Comparison of ENCODE assay signal across 22 mouse cellular contexts in the genomic region with DNA sequence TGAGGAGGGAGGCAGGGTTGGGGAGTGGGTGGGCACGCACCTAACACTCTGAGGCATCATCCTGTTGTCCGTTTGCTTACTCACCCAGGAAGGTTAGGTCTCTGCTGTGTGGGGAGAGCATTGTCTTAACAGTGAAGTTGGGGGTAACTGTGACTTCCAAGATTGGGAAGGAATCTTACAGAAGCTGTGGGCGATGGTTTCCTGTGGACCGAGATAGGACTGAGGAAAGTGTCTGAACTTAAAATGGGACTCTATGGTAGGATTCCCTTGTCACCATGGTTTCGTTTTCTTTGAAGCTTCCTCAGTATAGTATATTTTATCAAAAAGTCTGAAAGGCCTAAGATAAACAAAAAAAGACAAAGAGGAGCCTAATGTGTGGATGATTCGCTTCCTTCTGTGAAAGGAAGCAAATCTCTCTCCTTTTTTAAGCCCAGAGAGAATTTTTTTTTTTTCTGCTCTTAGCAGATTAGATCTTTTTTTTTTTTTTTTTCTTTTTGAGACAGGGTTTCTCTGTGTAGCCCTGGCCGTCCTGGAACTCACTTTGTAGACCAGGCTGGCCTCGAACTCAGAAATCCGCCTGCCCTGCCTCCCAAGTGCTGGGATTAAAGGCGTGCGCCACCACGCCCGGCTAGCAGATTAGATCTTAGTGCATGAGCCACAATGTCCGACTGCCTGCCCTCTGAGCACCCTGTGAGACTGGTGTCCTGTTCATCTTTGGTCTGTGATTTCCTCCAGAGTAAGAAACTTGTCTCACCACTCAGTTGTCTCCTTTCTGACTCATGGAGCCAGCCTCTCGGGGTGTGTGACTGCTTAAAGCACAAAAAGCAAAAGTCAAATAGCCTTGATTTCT.
DNase-seq lines count a peak whose midpoint lies in the region; ATAC-seq lines count a peak whose summit lies in the region.
"Had no signal": no experiment of that assay in that cellular context is flagged by ENCODE, and none has a peak within 500 bp of the region (broad histone marks: within the 10 kb centered on the region; RNA-seq: fewer than 3 reads in every experiment).

No protein-coding gene starts in this region.

- 91% methylated on average over 15 of the region's 15 CpGs for WGBS in hindbrain, embryonic 13.5 days
- WGBS in hindbrain, embryonic 16.5 days: 90% methylated on average over 15 of the region's 15 CpGs
- WGBS in neural tube, embryonic 15.5 days: 88% methylated on average over 15 of the region's 15 CpGs

- H3K9ac ChIP-seq in hindbrain, embryonic 13.5 days: no peak overlapping the region
- no peak overlapping the region for H3K9ac ChIP-seq in hindbrain, embryonic 16.5 days (ENCODE audit: low read depth, low read length)
- H3K9ac ChIP-seq in neural tube, embryonic 15.5 days (replicated peaks): no peak overlapping the region
- H3K9ac ChIP-seq: embryonic facial prominence, embryonic 13.5 days; heart, embryonic 15.5 days; limb, embryonic 13.5 days; liver, postnatal 0 days; neural tube, embryonic 13.5 days had no signal

- no peaks in the 10 kb centered on the region for H3K27me3 ChIP-seq in hindbrain, embryonic 13.5 days
- H3K27me3 ChIP-seq in hindbrain, embryonic 16.5 days (replicated peaks; ENCODE audit: control insufficient read depth, insufficient read depth, low read length): no peaks in the 10 kb centered on the region
- H3K27me3 ChIP-seq in neural tube, embryonic 15.5 days (replicated peaks): no peaks in the 10 kb centered on the region
- H3K27me3 ChIP-seq: embryonic facial prominence, embryonic 13.5 days; heart, embryonic 15.5 days; limb, embryonic 13.5 days; neural tube, embryonic 13.5 days had no signal

- no peak for ATAC-seq in CD4-positive, CD25-positive, alpha-beta regulatory T cell, adult 4 months
- no peak for ATAC-seq in hindbrain, embryonic 13.5 days (ENCODE audit: low FRiP score)
- ATAC-seq in hindbrain, embryonic 16.5 days: no peak
- ATAC-seq in neural tube, embryonic 15.5 days (ENCODE audit: low FRiP score): no peak
- ATAC-seq: forebrain, embryonic 14.5 days; inflammation-experienced regulatory T-cells, adult 6 months; liver, postnatal 0 days had no signal

- no peak overlapping the region for H3K4me3 ChIP-seq in hindbrain, embryonic 13.5 days
- H3K4me3 ChIP-seq in hindbrain, embryonic 16.5 days (ENCODE audit: low read length): no peak overlapping the region
- H3K4me3 ChIP-seq in neural tube, embryonic 15.5 days (replicated peaks): no peak overlapping the region
- H3K4me3 ChIP-seq: embryonic facial prominence, embryonic 13.5 days; heart, embryonic 15.5 days; hindbrain, embryonic 10.5 days; limb, embryonic 13.5 days; neural tube, embryonic 13.5 days had no signal

- peaks cover 17% of the 10 kb centered on the region for H3K36me3 ChIP-seq in hindbrain, embryonic 13.5 days
- no peaks in the 10 kb centered on the region for H3K36me3 ChIP-seq in hindbrain, embryonic 16.5 days (ENCODE audit: control insufficient read depth, insufficient read depth, low read length)
- no peaks in the 10 kb centered on the region for H3K36me3 ChIP-seq in neural tube, embryonic 15.5 days
- H3K36me3 ChIP-seq: heart, embryonic 15.5 days had no signal

- H3K4me1 ChIP-seq in hindbrain, embryonic 13.5 days (replicated peaks): peaks cover 50% of the 10 kb centered on the region
- H3K4me1 ChIP-seq in hindbrain, embryonic 16.5 days (ENCODE audit: control insufficient read depth, insufficient read depth, low read depth, low read length): peaks cover 18% of the 10 kb centered on the region
- H3K4me1 ChIP-seq in neural tube, embryonic 15.5 days: peaks cover 36% of the 10 kb centered on the region

- no peaks in the 10 kb centered on the region for H3K9me3 ChIP-seq in hindbrain, embryonic 13.5 days
- no peaks in the 10 kb centered on the region for H3K9me3 ChIP-seq in hindbrain, embryonic 16.5 days (ENCODE audit: control insufficient read depth, low read length)
- no peaks in the 10 kb centered on the region for H3K9me3 ChIP-seq in neural tube, embryonic 15.5 days (replicated peaks)
- H3K9me3 ChIP-seq: embryonic facial prominence, embryonic 13.5 days; heart, embryonic 15.5 days; hindbrain, embryonic 10.5 days; limb, embryonic 13.5 days; neural tube, embryonic 13.5 days had no signal

- H3K27ac ChIP-seq in hindbrain, embryonic 13.5 days: 0 out of 2 replicates have a peak overlapping the region, but pooled peaks have one; percentile 5
- H3K27ac ChIP-seq in hindbrain, embryonic 16.5 days (ENCODE audit: low read depth, low read length): no peak overlapping the region
- H3K27ac ChIP-seq in neural tube, embryonic 15.5 days (replicated peaks): peak overlapping the region; percentile 28; the same call in 1 of the 2 replicates
- H3K27ac ChIP-seq: embryonic facial prominence, embryonic 13.5 days; heart, embryonic 15.5 days; hindbrain, embryonic 10.5 days; limb, embryonic 13.5 days had no signal

- peak; percentile 22 for DNase-seq in CD4-positive, CD25-positive, alpha-beta regulatory T cell, adult 2 months (ENCODE audit: low read depth, low spot score)
- DNase-seq in neural tube, embryonic 10.5 days (ENCODE audit: extremely low spot score, low spot score): no peak
- DNase-seq in spleen, postnatal 4 days (ENCODE audit: low spot score in 2 of 2): no peak
- DNase-seq in cerebellum, adult 11-12 months: no peak
- DNase-seq: cerebellum, postnatal 10 days; gastrocnemius, postnatal 25 days; kidney, adult 2 months; kidney, postnatal 14 days; liver, postnatal 0 days; lung, postnatal 10 days; thymus, postnatal 25 days had no signal

- no peak overlapping the region for H3K4me2 ChIP-seq in hindbrain, embryonic 13.5 days
- H3K4me2 ChIP-seq in hindbrain, embryonic 16.5 days (ENCODE audit: low read length): no peak overlapping the region
- H3K4me2 ChIP-seq in neural tube, embryonic 15.5 days: no peak overlapping the region
- H3K4me2 ChIP-seq: embryonic facial prominence, embryonic 13.5 days; heart, embryonic 15.5 days; limb, embryonic 13.5 days; neural tube, embryonic 13.5 days had no signal
